Mouse (Mus musculus): ENCODE results near the gene Stat5b.

DNA sequence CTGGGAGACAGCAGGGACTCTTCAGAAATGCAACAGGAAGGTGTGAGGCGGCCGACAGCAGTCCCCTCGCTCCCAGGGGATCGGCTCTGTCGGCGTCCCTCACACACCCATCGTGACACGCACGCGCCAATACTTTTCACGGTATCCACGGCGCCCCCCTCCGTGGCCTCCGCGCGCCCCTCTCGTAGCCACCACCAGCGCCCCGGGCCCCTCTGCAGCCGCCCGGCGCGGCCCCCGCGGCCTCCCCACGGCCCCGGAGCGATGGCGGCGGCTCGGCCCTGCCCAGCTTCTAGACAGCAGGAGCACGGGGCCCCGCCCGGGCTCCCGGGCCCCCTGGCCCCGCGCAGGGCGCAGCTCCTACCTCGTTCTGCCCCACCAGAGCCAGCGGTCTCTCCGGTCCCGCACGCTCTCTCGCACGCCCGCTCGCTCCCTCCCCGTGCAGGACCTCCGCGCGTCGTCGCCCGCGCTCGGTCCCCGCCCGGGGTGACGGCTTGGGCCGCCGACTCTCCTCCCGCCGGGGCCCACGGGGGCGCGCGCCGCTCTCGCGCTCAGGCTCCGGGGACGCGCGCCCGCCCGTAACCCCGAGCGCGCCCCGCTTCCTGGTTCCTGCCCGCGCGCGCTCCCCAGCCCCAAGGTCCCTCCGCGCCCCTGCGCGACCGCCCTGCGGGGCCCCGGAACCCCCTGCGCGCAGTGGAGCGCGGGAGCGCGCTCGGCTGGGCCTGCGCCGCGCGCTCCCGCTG lies at the start of gene Stat5b:
- no peak for TF ChIP-seq CTCF (IDR thresholded peaks at IDR 0.05; ENCODE audit: low read depth)
- no peak for TF ChIP-seq EP300 (optimal IDR thresholded peaks at IDR 0.05)
